Comparison of ENCODE assay signal across 10 mouse cellular contexts in the genomic region with DNA sequence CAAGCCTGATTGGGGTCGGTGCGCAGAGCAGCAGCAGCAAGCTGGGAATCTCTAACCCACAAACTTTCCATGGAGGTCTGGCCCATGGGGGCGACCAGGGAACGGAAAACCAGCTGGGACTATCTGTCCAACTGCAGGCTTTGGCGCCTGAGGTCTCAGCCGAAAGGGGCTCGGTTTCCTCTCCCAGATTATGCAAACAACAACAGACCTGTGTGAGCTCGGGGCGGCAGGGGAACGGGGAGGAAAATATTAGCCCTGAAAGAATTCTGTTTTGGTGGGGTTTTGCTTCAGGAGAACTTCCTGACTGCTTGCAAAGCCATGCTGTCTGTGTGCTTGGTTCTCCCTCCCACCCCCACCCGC.
DNase-seq lines count a peak whose midpoint lies in the region; ATAC-seq and TF ChIP-seq lines count a peak whose summit lies in the region.
"Had no signal": no experiment of that assay in that cellular context is flagged by ENCODE, and none has a peak within 500 bp of the region (broad histone marks: within the 10 kb centered on the region; RNA-seq: fewer than 3 reads in every experiment).

No protein-coding gene starts in this region.

- no peaks in the 10 kb centered on the region for H3K79me2 ChIP-seq in heart, adult 2 months (replicated peaks; ENCODE audit: control insufficient read depth, insufficient read depth, low read length)

- no peaks in the 10 kb centered on the region for H3K27me3 ChIP-seq in heart, adult 2 months (ENCODE audit: control insufficient read depth, insufficient read depth, low read length)
- no peaks in the 10 kb centered on the region for H3K27me3 ChIP-seq in neural tube, embryonic 13.5 days
- no peaks in the 10 kb centered on the region for H3K27me3 ChIP-seq in neural tube, embryonic 15.5 days (replicated peaks)
- H3K27me3 ChIP-seq in limb, embryonic 13.5 days = no peaks in the 10 kb centered on the region

- no peak overlapping the region; the same call in 1 of the 2 replicates for H3K9ac ChIP-seq in heart, adult 2 months (ENCODE audit: low read depth, low read length)
- no peak overlapping the region for H3K9ac ChIP-seq in neural tube, embryonic 13.5 days
- no peak overlapping the region for H3K9ac ChIP-seq in neural tube, embryonic 15.5 days (replicated peaks)
- no peak overlapping the region for H3K9ac ChIP-seq in limb, embryonic 13.5 days

- ATAC-seq in neural tube, embryonic 13.5 days (ENCODE audit: low read depth) = no peak
- no peak for ATAC-seq in neural tube, embryonic 15.5 days (ENCODE audit: low FRiP score)
- peak; percentile 39 for ATAC-seq in limb, embryonic 13.5 days (ENCODE audit: low FRiP score, low read depth)
- ATAC-seq in monocyte, adult 5-6 weeks (replicated peaks; ENCODE audit: insufficient number of reproducible peaks, low FRiP score, low TSS enrichment, poor library complexity, severe bottlenecking) = no peak

- H3K4me3 ChIP-seq in heart, adult 2 months = no peak overlapping the region
- no peak overlapping the region for H3K4me3 ChIP-seq in neural tube, embryonic 13.5 days
- H3K4me3 ChIP-seq in neural tube, embryonic 15.5 days (replicated peaks) = no peak overlapping the region
- no peak overlapping the region for H3K4me3 ChIP-seq in limb, embryonic 13.5 days

- DNase-seq in heart, adult 2 months = peak in 1 of 2 experiments; percentile 60
- DNase-seq in heart, adult 8-10 months (ENCODE audit: low spot score) = no peak
- DNase-seq in right cerebral cortex, postnatal 14 days = no peak
- DNase-seq in adrenal gland, adult 8-10 months = no peak
- DNase-seq: gastrocnemius, postnatal 36 days had no signal

- peaks cover 36% of the 10 kb centered on the region for H3K36me3 ChIP-seq in heart, adult 2 months (ENCODE audit: control insufficient read depth, insufficient read depth, low read length)
- H3K36me3 ChIP-seq in neural tube, embryonic 13.5 days = no peaks in the 10 kb centered on the region
- H3K36me3 ChIP-seq in neural tube, embryonic 15.5 days = no peaks in the 10 kb centered on the region
- H3K36me3 ChIP-seq in limb, embryonic 13.5 days = no peaks in the 10 kb centered on the region

- peaks cover 40% of the 10 kb centered on the region for H3K4me1 ChIP-seq in heart, adult 2 months (ENCODE audit: control insufficient read depth, insufficient read depth, low read length)
- H3K4me1 ChIP-seq in neural tube, embryonic 13.5 days (replicated peaks) = peaks cover 35% of the 10 kb centered on the region
- peaks cover 21% of the 10 kb centered on the region for H3K4me1 ChIP-seq in neural tube, embryonic 15.5 days
- peaks cover 41% of the 10 kb centered on the region for H3K4me1 ChIP-seq in limb, embryonic 13.5 days

- WGBS in heart, adult 2 months = 42% methylated on average over 11 of the region's 11 CpGs
- WGBS in neural tube, embryonic 13.5 days = 51% methylated on average over 11 of the region's 11 CpGs
- 59% methylated on average over 11 of the region's 11 CpGs for WGBS in neural tube, embryonic 15.5 days
- 28% methylated on average over 11 of the region's 11 CpGs for WGBS in limb, embryonic 13.5 days

- no peak overlapping the region for H3K4me2 ChIP-seq in neural tube, embryonic 13.5 days
- no peak overlapping the region for H3K4me2 ChIP-seq in neural tube, embryonic 15.5 days
- 0 out of 2 replicates have a peak overlapping the region, but pooled peaks have one; percentile 19 for H3K4me2 ChIP-seq in limb, embryonic 13.5 days (replicated peaks)

- TF ChIP-seq POLR2A in heart, adult 2 months (IDR thresholded peaks at IDR 0.05; ENCODE audit: insufficient read depth, low read depth, low read length) = no peak

- intact Hi-C loops in heart, adult 2 months (cut with DNase I) = loop anchor here (2.0 kb wide), 1 partner anchor 22 kb away; no protein-coding TSS in a partner anchor

- no peaks in the 10 kb centered on the region for H3K9me3 ChIP-seq in neural tube, embryonic 13.5 days
- no peaks in the 10 kb centered on the region for H3K9me3 ChIP-seq in neural tube, embryonic 15.5 days (replicated peaks)
- H3K9me3 ChIP-seq in limb, embryonic 13.5 days = no peaks in the 10 kb centered on the region
- H3K9me3 ChIP-seq: megakaryocyte, embryonic 14.5 days had no signal

- 0 out of 2 replicates have a peak, but pooled peaks have one; percentile 15 for TF ChIP-seq EP300 in heart, adult 2 months (IDR thresholded peaks at IDR 0.05; ENCODE audit: insufficient read depth, low read depth, low read length)

- TF ChIP-seq CTCF in heart, adult 2 months (IDR thresholded peaks at IDR 0.05) = no peak

- H3K27ac ChIP-seq in heart, adult 2 months = peak overlapping the region; percentile 77
- H3K27ac ChIP-seq in neural tube, embryonic 13.5 days (replicated peaks) = peak overlapping the region; percentile 72
- no peak overlapping the region for H3K27ac ChIP-seq in neural tube, embryonic 15.5 days (replicated peaks)
- H3K27ac ChIP-seq in limb, embryonic 13.5 days = peak overlapping the region; percentile 75
